Mouse (Mus musculus) megakaryocyte progenitor cell, adult 5-6 weeks (primary cell): ENCODE data around the gene Lyz2. TPM values are rescaled to one million over a fixed set of nuclear protein-coding genes. Genes with fewer than 3 reads are reported as not detected.

Experiments
- total RNA-seq, 2 experiments: library from RNA; stranded (forward) in 1 of 2; stranded (reverse) in 1 of 2; fragments of 157-497, 149-512 nt in 1 of 2; fragments of 200-1000 nt in 1 of 2; gene quantifications; 2 replicates each; pipeline versions ENCODE4 v1.2.3 to v1.2.4; 2015 to 2017

The Lyz2 gene
- total RNA-seq, 2 experiments from 2014 or later = 545 to 820 TPM

Other genes with a start within 250 kb of the Lyz2 start
- not detected in 2 replicates for gene Lrrc10, start 237.0 kb downstream of the Lyz2 start, total RNA-seq (2015)
- gene Lrrc10, start 237.0 kb downstream of the Lyz2 start, total RNA-seq (2017) = not detected in 2 replicates
- gene Cct2, start 218.5 kb downstream of the Lyz2 start, total RNA-seq (2015) = 627 and 662 TPM in 2 replicates
- gene Cct2, start 218.5 kb downstream of the Lyz2 start, total RNA-seq (2017) = 516 and 565 TPM in 2 replicates
- gene Frs2, start 133.8 kb downstream of the Lyz2 start, total RNA-seq (2015) = 33.5 and 37.9 TPM in 2 replicates
- 14.4 and 15.1 TPM in 2 replicates for gene Frs2, start 133.8 kb downstream of the Lyz2 start, total RNA-seq (2017)
- gene Yeats4, start 57.8 kb downstream of the Lyz2 start, total RNA-seq (2015) = 67.5 and 68.1 TPM in 2 replicates
- 109 and 137 TPM in 2 replicates for gene Yeats4, start 57.8 kb downstream of the Lyz2 start, total RNA-seq (2017)
- not detected in 2 replicates for gene 9530003J23Rik, start 43.6 kb downstream of the Lyz2 start, total RNA-seq (2015)
- not detected in 2 replicates for gene 9530003J23Rik, start 43.6 kb downstream of the Lyz2 start, total RNA-seq (2017)
- not detected in 2 replicates for gene Lyz1, start 10.5 kb upstream of the Lyz2 start, total RNA-seq (2015)
- gene Lyz1, start 10.5 kb upstream of the Lyz2 start, total RNA-seq (2017) = 0.33 TPM in 1 of 2 replicates, not detected in the other
- 103 and 107 TPM in 2 replicates for gene Cpsf6, start 97.7 kb upstream of the Lyz2 start, total RNA-seq (2015)
- gene Cpsf6, start 97.7 kb upstream of the Lyz2 start, total RNA-seq (2017) = 108 and 138 TPM in 2 replicates